ENCODE assay signal across 8 mouse cellular contexts in genomic region chr7:78577462-78578110, GRCm38 (mm10).
DNase-seq lines count a peak whose midpoint lies in the region; ATAC-seq and TF ChIP-seq lines count a peak whose summit lies in the region.

No protein-coding gene starts in this region.

- peak overlapping the region; percentile 83 for H3K4me2 ChIP-seq in kidney, postnatal 0 days (ENCODE audit: low read length)
- H3K4me2 ChIP-seq in embryonic facial prominence, embryonic 15.5 days (replicated peaks) = peak overlapping the region; percentile 84
- peak overlapping the region; percentile 76 for H3K4me2 ChIP-seq in limb, embryonic 11.5 days (ENCODE audit: low read depth, severe bottlenecking)

- 0 out of 2 replicates have a peak, but pooled peaks have one; percentile 22 for ATAC-seq in kidney, postnatal 0 days (replicated peaks; ENCODE audit: low FRiP score, low read depth)
- 0 out of 2 replicates have a peak, but pooled peaks have one; percentile 3 for ATAC-seq in embryonic facial prominence, embryonic 15.5 days (ENCODE audit: insufficient number of reproducible peaks, low FRiP score, low TSS enrichment, low read depth)
- ATAC-seq in limb, embryonic 11.5 days (ENCODE audit: insufficient number of reproducible peaks, low FRiP score, low TSS enrichment, low read depth) = no peak
- no peak for ATAC-seq in erythroblast, adult 5-6 weeks (replicated peaks; ENCODE audit: low FRiP score, poor library complexity, severe bottlenecking)

- TF ChIP-seq POLR2A in brain, embryonic 14.5 days (IDR thresholded peaks at IDR 0.05; ENCODE audit: borderline replicate concordance, extremely low read depth, insufficient read depth, insufficient read length, poor library complexity, severe bottlenecking) = peak; percentile 22; the same call in 1 of the 2 replicates
- 0 out of 2 replicates have a peak, but pooled peaks have one; percentile 18 for TF ChIP-seq POLR2A in olfactory bulb, adult 2 months (IDR thresholded peaks at IDR 0.05; ENCODE audit: insufficient read depth, low read depth, low read length)

- H3K4me1 ChIP-seq in kidney, postnatal 0 days (replicated peaks; ENCODE audit: insufficient read depth, low read length) = peaks cover 4% of the 10 kb centered on the region; the same call in 1 of the 2 replicates
- H3K4me1 ChIP-seq in embryonic facial prominence, embryonic 15.5 days = peaks cover 23% of the 10 kb centered on the region
- peaks cover 2% of the 10 kb centered on the region; the same call in 1 of the 2 replicates for H3K4me1 ChIP-seq in limb, embryonic 11.5 days (ENCODE audit: control insufficient read depth, insufficient read depth, low read length)
- H3K4me1 ChIP-seq in olfactory bulb, adult 2 months (ENCODE audit: control insufficient read depth, insufficient read depth, low read length) = peaks cover 35% of the 10 kb centered on the region

- peak overlapping the region; percentile 46 for H3K4me3 ChIP-seq in kidney, postnatal 0 days (replicated peaks; ENCODE audit: low read depth, low read length)
- H3K4me3 ChIP-seq in embryonic facial prominence, embryonic 15.5 days (replicated peaks) = peak overlapping the region; percentile 46
- H3K4me3 ChIP-seq in limb, embryonic 11.5 days (ENCODE audit: low read depth, low read length) = peak overlapping the region; percentile 28
- peak overlapping the region; percentile 87 for H3K4me3 ChIP-seq in olfactory bulb, adult 2 months (ENCODE audit: insufficient read depth, low read depth, low read length)

- no peak for DNase-seq in kidney, postnatal 0 days (ENCODE audit: low spot score)
- no peak for DNase-seq in kidney, postnatal 14 days
- DNase-seq in brain, embryonic 14.5 days (ENCODE audit: low read depth) = peak; percentile 83
- peak; percentile 75 for DNase-seq in limb, embryonic 11.5 days (ENCODE audit: low spot score)
- DNase-seq in layer of hippocampus, adult 9-11 months = no peak

- TF ChIP-seq CTCF in kidney, postnatal 0 days (IDR thresholded peaks at IDR 0.05; ENCODE audit: low read depth) = no peak
- no peak for TF ChIP-seq CTCF in brain, embryonic 14.5 days (IDR thresholded peaks at IDR 0.05; ENCODE audit: borderline replicate concordance, extremely low read depth, insufficient read depth, insufficient read length)
- no peak for TF ChIP-seq CTCF in olfactory bulb, adult 2 months (IDR thresholded peaks at IDR 0.05; ENCODE audit: insufficient read depth, low read depth, low read length)

- peaks cover 42% of the 10 kb centered on the region for H3K27me3 ChIP-seq in kidney, postnatal 0 days (ENCODE audit: insufficient read depth, low read length)
- H3K27me3 ChIP-seq in embryonic facial prominence, embryonic 15.5 days = peaks cover 90% of the 10 kb centered on the region
- H3K27me3 ChIP-seq in limb, embryonic 11.5 days (ENCODE audit: control insufficient read depth, insufficient read depth, low read length) = peaks cover 78% of the 10 kb centered on the region

- H3K9ac ChIP-seq in kidney, postnatal 0 days (ENCODE audit: low read depth, low read length) = no peak overlapping the region
- no peak overlapping the region for H3K9ac ChIP-seq in embryonic facial prominence, embryonic 15.5 days
- no peak overlapping the region for H3K9ac ChIP-seq in limb, embryonic 11.5 days (ENCODE audit: low read length)

- WGBS in kidney, postnatal 0 days = under 1% methylated on average over 49 of the region's 49 CpGs
- 0% methylated on average over 49 of the region's 49 CpGs for WGBS in embryonic facial prominence, embryonic 15.5 days
- WGBS in limb, embryonic 11.5 days = under 1% methylated on average over 48 of the region's 49 CpGs
- WGBS in olfactory bulb, adult 2 months = under 1% methylated on average over 49 of the region's 49 CpGs

- H3K9me3 ChIP-seq in kidney, postnatal 0 days (replicated peaks; ENCODE audit: low read length) = no peaks in the 10 kb centered on the region
- no peaks in the 10 kb centered on the region for H3K9me3 ChIP-seq in embryonic facial prominence, embryonic 15.5 days (replicated peaks)
- H3K9me3 ChIP-seq in limb, embryonic 11.5 days (ENCODE audit: control insufficient read depth, low read length) = no peaks in the 10 kb centered on the region

- H3K27ac ChIP-seq in kidney, postnatal 0 days = no peak overlapping the region
- H3K27ac ChIP-seq in embryonic facial prominence, embryonic 15.5 days (replicated peaks) = 0 out of 2 replicates have a peak overlapping the region, but pooled peaks have one; percentile 1
- H3K27ac ChIP-seq in limb, embryonic 11.5 days (replicated peaks; ENCODE audit: low read depth, low read length) = no peak overlapping the region
- H3K27ac ChIP-seq in olfactory bulb, adult 2 months (ENCODE audit: insufficient read depth, low read depth, low read length) = peak overlapping the region; percentile 64

- no peaks in the 10 kb centered on the region for H3K36me3 ChIP-seq in kidney, postnatal 0 days (ENCODE audit: insufficient read depth, low read length)
- H3K36me3 ChIP-seq in embryonic facial prominence, embryonic 15.5 days = no peaks in the 10 kb centered on the region
- no peaks in the 10 kb centered on the region for H3K36me3 ChIP-seq in limb, embryonic 11.5 days (ENCODE audit: control insufficient read depth, insufficient read depth, low read length)

Comparison
In these comparisons a context has a peak if more than half of its experiments do, and no peak if none do; other contexts are left out.
1. ATAC-seq: peak in kidney, postnatal 0 days (single experiment) and embryonic facial prominence, embryonic 15.5 days (single experiment); none in limb, embryonic 11.5 days (single experiment) and erythroblast, adult 5-6 weeks (single experiment).
2. DNase-seq: peak in brain, embryonic 14.5 days (single experiment) and limb, embryonic 11.5 days (single experiment); none in kidney, postnatal 0 days (single experiment), kidney, postnatal 14 days (single experiment) and layer of hippocampus, adult 9-11 months (single experiment).
3. H3K27ac ChIP-seq: peak in embryonic facial prominence, embryonic 15.5 days (single experiment) and olfactory bulb, adult 2 months (single experiment); none in kidney, postnatal 0 days (single experiment) and limb, embryonic 11.5 days (single experiment).
4. H3K4me3 ChIP-seq: peak in every context shown above with its lines; median percentile 87 in olfactory bulb, adult 2 months; 46 in kidney, postnatal 0 days; 46 in embryonic facial prominence, embryonic 15.5 days; 28 in limb, embryonic 11.5 days.
5. Peak in every context shown above with its lines, with median percentiles within 50 percentile points of each other: H3K4me2 ChIP-seq.